Mouse (Mus musculus): ENCODE data around the gene Cpa2. TPM values are rescaled to one million over a fixed set of nuclear protein-coding genes. Genes with fewer than 3 reads are reported as not detected.

Cpa2 gene
- polyA plus RNA-seq, 1 experiment, result not detected

- H3K4me3 ChIP-seq (replicated peaks), result no peak overlapping the region
- TF ChIP-seq TAL1 (IDR thresholded peaks at IDR 0.05; ENCODE audit: low read length) (no peak), GATA1 (IDR thresholded peaks at IDR 0.05; ENCODE audit: low read length) (no peak)
- no peaks in the 10 kb centered on the region for H3K9me3 ChIP-seq (ENCODE audit: control insufficient read depth, low read length)
- no peaks in the 10 kb centered on the region for H3K4me1 ChIP-seq (ENCODE audit: control insufficient read depth)
- H3K27me3 ChIP-seq (ENCODE audit: control insufficient read depth), result no peaks in the 10 kb centered on the region
- no peaks in the 10 kb centered on the region for H3K36me3 ChIP-seq (ENCODE audit: control insufficient read depth)
These were observed 27.9 kb downstream of the Cpa2 start for GRCm38 (mm10) chr6:30569331-30569730.

GRCm38 (mm10) chr6:30570012-30570411 lies 28.6 kb downstream of the Cpa2 start:
- H3K9me3 ChIP-seq (ENCODE audit: control insufficient read depth, low read length), result no peaks in the 10 kb centered on the region
- H3K36me3 ChIP-seq (ENCODE audit: control insufficient read depth), result no peaks in the 10 kb centered on the region
- no peaks in the 10 kb centered on the region for H3K27me3 ChIP-seq (ENCODE audit: control insufficient read depth)
- no peak overlapping the region for H3K4me3 ChIP-seq (replicated peaks)
- no peaks in the 10 kb centered on the region for H3K4me1 ChIP-seq (ENCODE audit: control insufficient read depth)
- TF ChIP-seq TAL1 (IDR thresholded peaks at IDR 0.05; ENCODE audit: low read length), result no peak
- no peak for TF ChIP-seq GATA1 (IDR thresholded peaks at IDR 0.05; ENCODE audit: low read length)

- Histone ChIP-seq H3K4me1 (ENCODE audit: control insufficient read depth) (no peaks in the 10 kb centered on the region), H3K27me3 (ENCODE audit: control insufficient read depth) (no peaks in the 10 kb centered on the region), H3K36me3 (ENCODE audit: control insufficient read depth) (no peaks in the 10 kb centered on the region), H3K4me3 (replicated peaks) (no peak overlapping the region), H3K9me3 (ENCODE audit: control insufficient read depth, low read length) (no peaks in the 10 kb centered on the region)
- TF ChIP-seq GATA1 (IDR thresholded peaks at IDR 0.05; ENCODE audit: low read length), result no peak
- no peak for TF ChIP-seq TAL1 (IDR thresholded peaks at IDR 0.05; ENCODE audit: low read length)
These were observed 31.3 kb downstream of the Cpa2 start for GRCm38 (mm10) chr6:30572456-30573311.

GRCm38 (mm10) chr6:30573380-30573779 lies 32.0 kb downstream of the Cpa2 start:
- no peaks in the 10 kb centered on the region for H3K4me1 ChIP-seq (ENCODE audit: control insufficient read depth)
- no peaks in the 10 kb centered on the region for H3K9me3 ChIP-seq (ENCODE audit: control insufficient read depth, low read length)
- TF ChIP-seq TAL1 (IDR thresholded peaks at IDR 0.05; ENCODE audit: low read length) (no peak), GATA1 (IDR thresholded peaks at IDR 0.05; ENCODE audit: low read length) (no peak)
- H3K36me3 ChIP-seq (ENCODE audit: control insufficient read depth), result no peaks in the 10 kb centered on the region
- H3K4me3 ChIP-seq (replicated peaks), result no peak overlapping the region
- no peaks in the 10 kb centered on the region for H3K27me3 ChIP-seq (ENCODE audit: control insufficient read depth)

- H3K4me3 ChIP-seq (replicated peaks), result no peak overlapping the region
- TF ChIP-seq GATA1 (IDR thresholded peaks at IDR 0.05; ENCODE audit: low read length) (no peak), TAL1 (IDR thresholded peaks at IDR 0.05; ENCODE audit: low read length) (no peak)
- no peaks in the 10 kb centered on the region for H3K4me1 ChIP-seq (ENCODE audit: control insufficient read depth)
- no peaks in the 10 kb centered on the region for H3K36me3 ChIP-seq (ENCODE audit: control insufficient read depth)
- no peaks in the 10 kb centered on the region for H3K27me3 ChIP-seq (ENCODE audit: control insufficient read depth)
- no peaks in the 10 kb centered on the region for H3K9me3 ChIP-seq (ENCODE audit: control insufficient read depth, low read length)
These were observed 33.6 kb downstream of the Cpa2 start for GRCm38 (mm10) chr6:30574945-30575344.

GRCm38 (mm10) chr6:30576477-30577203 lies 35.3 kb downstream of the Cpa2 start:
- Histone ChIP-seq H3K36me3 (ENCODE audit: control insufficient read depth) (no peaks in the 10 kb centered on the region), H3K4me1 (ENCODE audit: control insufficient read depth) (no peaks in the 10 kb centered on the region), H3K27me3 (ENCODE audit: control insufficient read depth) (no peaks in the 10 kb centered on the region), H3K9me3 (ENCODE audit: control insufficient read depth, low read length) (no peaks in the 10 kb centered on the region), H3K4me3 (replicated peaks) (no peak overlapping the region)
- TF ChIP-seq TAL1 (IDR thresholded peaks at IDR 0.05; ENCODE audit: low read length), result no peak
- TF ChIP-seq GATA1 (IDR thresholded peaks at IDR 0.05; ENCODE audit: low read length), result no peak

GRCm38 (mm10) chr6:30579961-30580840 lies 38.8 kb downstream of the Cpa2 start:
- H3K36me3 ChIP-seq (ENCODE audit: control insufficient read depth), result no peaks in the 10 kb centered on the region
- H3K4me1 ChIP-seq (ENCODE audit: control insufficient read depth), result no peaks in the 10 kb centered on the region
- H3K4me3 ChIP-seq (replicated peaks), result no peak overlapping the region
- no peaks in the 10 kb centered on the region for H3K9me3 ChIP-seq (ENCODE audit: control insufficient read depth, low read length)
- H3K27me3 ChIP-seq (ENCODE audit: control insufficient read depth), result no peaks in the 10 kb centered on the region
- no peak for TF ChIP-seq GATA1 (IDR thresholded peaks at IDR 0.05; ENCODE audit: low read length)
- TF ChIP-seq TAL1 (IDR thresholded peaks at IDR 0.05; ENCODE audit: low read length), result no peak

- no peaks in the 10 kb centered on the region for H3K27me3 ChIP-seq (ENCODE audit: control insufficient read depth)
- H3K4me3 ChIP-seq (replicated peaks), result no peak overlapping the region
- H3K36me3 ChIP-seq (ENCODE audit: control insufficient read depth), result no peaks in the 10 kb centered on the region
- TF ChIP-seq TAL1 (IDR thresholded peaks at IDR 0.05; ENCODE audit: low read length) (no peak), GATA1 (IDR thresholded peaks at IDR 0.05; ENCODE audit: low read length) (no peak)
- H3K4me1 ChIP-seq (ENCODE audit: control insufficient read depth), result no peaks in the 10 kb centered on the region
- H3K9me3 ChIP-seq (ENCODE audit: control insufficient read depth, low read length), result no peaks in the 10 kb centered on the region
These were observed 39.4 kb downstream of the Cpa2 start for GRCm38 (mm10) chr6:30580841-30581176.

Measured in erythroblast, embryonic 14.5 days (primary cell).